Mouse (Mus musculus): ENCODE results near the gene Pcolce. TPM values are rescaled to one million over a fixed set of nuclear protein-coding genes. Genes with fewer than 3 reads are reported as not detected.
A peak's percentile ranks its signal among the peaks of the same experiment; 100 is the strongest.
"Not testable (repeated sequence)": the region's sequence is repeated elsewhere in the genome, so short reads cannot be mapped to it uniquely, and the experiment has no call there.

Gene Pcolce
- polyA plus RNA-seq, 1 experiment, result 69.6 TPM

GRCm38 (mm10) chr5:137629906-137630545 lies 16.4 kb upstream of the Pcolce start:
- TF ChIP-seq POLR2A (IDR thresholded peaks at IDR 0.05; ENCODE audit: low read depth, low read length), result no peak
- TF ChIP-seq CTCF (IDR thresholded peaks at IDR 0.05; ENCODE audit: extremely low read depth, insufficient read depth, insufficient read length, insufficient replicate concordance), result no peak
- Histone ChIP-seq H3K4me1 (ENCODE audit: control insufficient read depth, insufficient read depth, insufficient read length) (peaks cover 11% of the 10 kb centered on the region; the same call in 1 of the 2 replicates), H3K27me3 (ENCODE audit: control insufficient read depth, insufficient read depth, low read length) (no peaks in the 10 kb centered on the region), H3K27ac (ENCODE audit: insufficient read depth, low read length) (peak overlapping the region; percentile 93), H3K4me3 (ENCODE audit: extremely low read depth, insufficient read depth, insufficient read length) (peak overlapping the region; percentile 78), H3K36me3 (ENCODE audit: control insufficient read depth, insufficient read depth, low read length) (peaks cover 9% of the 10 kb centered on the region)
- WGBS, result 2% methylated on average over 6 of the region's 6 CpGs
- DNase-seq (ENCODE audit: low read depth in 1 of 2, low spot score in 2 of 2), result no peak

- WGBS, result under 1% methylated on average over 23 of the region's 23 CpGs
- Histone ChIP-seq H3K4me1 (ENCODE audit: control insufficient read depth, insufficient read depth, insufficient read length) (peaks cover 11% of the 10 kb centered on the region; the same call in 1 of the 2 replicates), H3K36me3 (ENCODE audit: control insufficient read depth, insufficient read depth, low read length) (peaks cover 8% of the 10 kb centered on the region), H3K27ac (ENCODE audit: insufficient read depth, low read length) (peak overlapping the region; percentile 93), H3K4me3 (ENCODE audit: extremely low read depth, insufficient read depth, insufficient read length) (peak overlapping the region; percentile 78), H3K27me3 (ENCODE audit: control insufficient read depth, insufficient read depth, low read length) (no peaks in the 10 kb centered on the region)
- TF ChIP-seq CTCF (IDR thresholded peaks at IDR 0.05; ENCODE audit: extremely low read depth, insufficient read depth, insufficient read length, insufficient replicate concordance) (no peak), POLR2A (IDR thresholded peaks at IDR 0.05; ENCODE audit: low read depth, low read length) (no peak)
- peak in 1 of 2 experiments; percentile 78 for DNase-seq (ENCODE audit: low read depth in 1 of 2, low spot score in 2 of 2)
These were observed 15.7 kb upstream of the Pcolce start for GRCm38 (mm10) chr5:137629306-137629721.

GRCm38 (mm10) chr5:137628498-137629305 lies 15.1 kb upstream of the Pcolce start, which contains the start of the genes Fbxo24, Lrch4 and Gm20605:
Fbxo24 (minus strand) TSS chr5:137629002.
Lrch4 (plus strand) TSS chr5:137629121.
Gm20605 (plus strand) TSS chr5:137629175.
- Histone ChIP-seq H3K27ac (ENCODE audit: insufficient read depth, low read length) (peak within 1 kb of the TSS; percentile 95), H3K27me3 (ENCODE audit: control insufficient read depth, insufficient read depth, low read length) (no peaks in the 10 kb centered on the region), H3K36me3 (ENCODE audit: control insufficient read depth, insufficient read depth, low read length) (peaks cover 3% of the 10 kb centered on the region), H3K4me3 (ENCODE audit: extremely low read depth, insufficient read depth, insufficient read length) (peak within 1 kb of the TSS; percentile 78), H3K4me1 (ENCODE audit: control insufficient read depth, insufficient read depth, insufficient read length) (peaks cover 13% of the 10 kb centered on the region; the same call in 1 of the 2 replicates)
- TF ChIP-seq POLR2A (IDR thresholded peaks at IDR 0.05; ENCODE audit: low read depth, low read length) (peak; percentile 97), CTCF (IDR thresholded peaks at IDR 0.05; ENCODE audit: extremely low read depth, insufficient read depth, insufficient read length, insufficient replicate concordance) (no peak)
- peak; percentile 99 to 100 for DNase-seq (ENCODE audit: low read depth in 1 of 2, low spot score in 2 of 2)
- WGBS, result under 1% methylated on average over 46 of the region's 46 CpGs

GRCm38 (mm10) chr5:137627991-137628390 lies 14.4 kb upstream of the Pcolce start:
- Histone ChIP-seq H3K4me1 (ENCODE audit: control insufficient read depth, insufficient read depth, insufficient read length) (peaks cover 13% of the 10 kb centered on the region; the same call in 1 of the 2 replicates), H3K36me3 (ENCODE audit: control insufficient read depth, insufficient read depth, low read length) (no peaks in the 10 kb centered on the region), H3K4me3 (ENCODE audit: extremely low read depth, insufficient read depth, insufficient read length) (peak overlapping the region; percentile 72), H3K27ac (ENCODE audit: insufficient read depth, low read length) (peak overlapping the region; percentile 95), H3K27me3 (ENCODE audit: control insufficient read depth, insufficient read depth, low read length) (no peaks in the 10 kb centered on the region)
- no peak for TF ChIP-seq POLR2A (IDR thresholded peaks at IDR 0.05; ENCODE audit: low read depth, low read length)
- no peak for TF ChIP-seq CTCF (IDR thresholded peaks at IDR 0.05; ENCODE audit: extremely low read depth, insufficient read depth, insufficient read length, insufficient replicate concordance)
- DNase-seq (ENCODE audit: low read depth in 1 of 2, low spot score in 2 of 2), result no peak
- WGBS, result under 1% methylated on average over 9 of the region's 9 CpGs

- peak overlapping the region; percentile 16; the same call in 1 of the 2 replicates for H3K27ac ChIP-seq (ENCODE audit: insufficient read depth, low read length)
- H3K4me1 ChIP-seq (ENCODE audit: control insufficient read depth, insufficient read depth, insufficient read length), result peaks cover 3% of the 10 kb centered on the region; the same call in 1 of the 2 replicates
- TF ChIP-seq POLR2A (IDR thresholded peaks at IDR 0.05; ENCODE audit: low read depth, low read length) (no peak), CTCF (IDR thresholded peaks at IDR 0.05; ENCODE audit: extremely low read depth, insufficient read depth, insufficient read length, insufficient replicate concordance) (no peak)
- H3K27me3 ChIP-seq (ENCODE audit: control insufficient read depth, insufficient read depth, low read length), result no peaks in the 10 kb centered on the region
- H3K4me3 ChIP-seq (ENCODE audit: extremely low read depth, insufficient read depth, insufficient read length), result no peak overlapping the region
- no peaks in the 10 kb centered on the region for H3K36me3 ChIP-seq (ENCODE audit: control insufficient read depth, insufficient read depth, low read length)
- WGBS, result 39% methylated on average over 11 of the region's 11 CpGs
- DNase-seq (ENCODE audit: low read depth in 1 of 2, low spot score in 2 of 2), result no peak
These were observed 10.4 kb upstream of the Pcolce start for GRCm38 (mm10) chr5:137623937-137624530.

- DNase-seq (ENCODE audit: low read depth in 1 of 2, low spot score in 2 of 2), result no peak
- Histone ChIP-seq H3K4me3 (ENCODE audit: extremely low read depth, insufficient read depth, insufficient read length) (no peak overlapping the region), H3K27ac (ENCODE audit: insufficient read depth, low read length) (no peak overlapping the region), H3K27me3 (ENCODE audit: control insufficient read depth, insufficient read depth, low read length) (no peaks in the 10 kb centered on the region), H3K36me3 (ENCODE audit: control insufficient read depth, insufficient read depth, low read length) (no peaks in the 10 kb centered on the region), H3K4me1 (ENCODE audit: control insufficient read depth, insufficient read depth, insufficient read length) (peaks cover 9% of the 10 kb centered on the region; the same call in 1 of the 2 replicates)
- no peak for TF ChIP-seq POLR2A (IDR thresholded peaks at IDR 0.05; ENCODE audit: low read depth, low read length)
- no peak for TF ChIP-seq CTCF (IDR thresholded peaks at IDR 0.05; ENCODE audit: extremely low read depth, insufficient read depth, insufficient read length, insufficient replicate concordance)
- 83% methylated on average over 7 of the region's 7 CpGs for WGBS
These were observed 1.8 kb upstream of the Pcolce start for GRCm38 (mm10) chr5:137615347-137615746.

GRCm38 (mm10) chr5:137614921-137615320 lies 1.3 kb upstream of the Pcolce start:
- not testable (repeated sequence) for H3K4me3 ChIP-seq (ENCODE audit: extremely low read depth, insufficient read depth, insufficient read length); H3K36me3 ChIP-seq (ENCODE audit: control insufficient read depth, insufficient read depth, low read length); H3K27ac ChIP-seq (ENCODE audit: insufficient read depth, low read length); H3K27me3 ChIP-seq (ENCODE audit: control insufficient read depth, insufficient read depth, low read length); DNase-seq (ENCODE audit: low read depth in 1 of 2, low spot score in 2 of 2)
- WGBS, result 89% methylated on average over 2 of the region's 2 CpGs
- H3K4me1 ChIP-seq (ENCODE audit: control insufficient read depth, insufficient read depth, insufficient read length), result peaks cover 13% of the 10 kb centered on the region; the same call in 1 of the 2 replicates
